Mouse (Mus musculus): ENCODE results near the gene Pip4k2c. TPM values are rescaled to one million over a fixed set of nuclear protein-coding genes. Genes with fewer than 3 reads are reported as not detected.
"Not testable (repeated sequence)": the region's sequence is repeated elsewhere in the genome, so short reads cannot be mapped to it uniquely, and the experiment has no call there.

The Pip4k2c gene
- polyA plus RNA-seq, 1 experiment, result 38.9 TPM

GRCm38 (mm10) chr10:127176228-127176627 lies 35.2 kb downstream of the Pip4k2c start:
- WGBS, result 41% methylated on average over 3 of the region's 3 CpGs

DNA sequence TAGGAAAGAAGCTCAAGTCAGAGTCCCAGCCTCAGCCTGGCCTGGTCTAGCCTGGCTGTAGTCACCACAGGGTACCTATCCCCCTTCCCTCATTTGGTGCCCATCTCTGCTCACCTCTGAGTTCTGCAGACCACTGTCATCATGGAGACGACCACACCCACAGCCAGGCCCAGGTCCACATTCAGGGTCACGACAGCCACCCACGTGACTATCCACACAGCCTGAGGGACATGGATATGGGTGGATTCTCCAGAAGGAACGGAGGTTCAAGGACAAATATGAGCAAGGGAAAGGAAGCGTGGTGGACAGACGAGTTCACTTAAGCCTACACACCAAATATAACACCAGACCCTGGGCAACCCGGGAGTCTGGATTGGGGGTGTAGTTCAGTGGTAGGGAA lies 37.2 kb downstream of the Pip4k2c start:
- WGBS, result 66% methylated on average over 7 of the region's 7 CpGs

More at GRCm38 (mm10) chr10:127176228-127176627, 35.2 kb downstream of the Pip4k2c start:
- DNase-seq (ENCODE audit: low read depth, low spot score), result no peak

DNA sequence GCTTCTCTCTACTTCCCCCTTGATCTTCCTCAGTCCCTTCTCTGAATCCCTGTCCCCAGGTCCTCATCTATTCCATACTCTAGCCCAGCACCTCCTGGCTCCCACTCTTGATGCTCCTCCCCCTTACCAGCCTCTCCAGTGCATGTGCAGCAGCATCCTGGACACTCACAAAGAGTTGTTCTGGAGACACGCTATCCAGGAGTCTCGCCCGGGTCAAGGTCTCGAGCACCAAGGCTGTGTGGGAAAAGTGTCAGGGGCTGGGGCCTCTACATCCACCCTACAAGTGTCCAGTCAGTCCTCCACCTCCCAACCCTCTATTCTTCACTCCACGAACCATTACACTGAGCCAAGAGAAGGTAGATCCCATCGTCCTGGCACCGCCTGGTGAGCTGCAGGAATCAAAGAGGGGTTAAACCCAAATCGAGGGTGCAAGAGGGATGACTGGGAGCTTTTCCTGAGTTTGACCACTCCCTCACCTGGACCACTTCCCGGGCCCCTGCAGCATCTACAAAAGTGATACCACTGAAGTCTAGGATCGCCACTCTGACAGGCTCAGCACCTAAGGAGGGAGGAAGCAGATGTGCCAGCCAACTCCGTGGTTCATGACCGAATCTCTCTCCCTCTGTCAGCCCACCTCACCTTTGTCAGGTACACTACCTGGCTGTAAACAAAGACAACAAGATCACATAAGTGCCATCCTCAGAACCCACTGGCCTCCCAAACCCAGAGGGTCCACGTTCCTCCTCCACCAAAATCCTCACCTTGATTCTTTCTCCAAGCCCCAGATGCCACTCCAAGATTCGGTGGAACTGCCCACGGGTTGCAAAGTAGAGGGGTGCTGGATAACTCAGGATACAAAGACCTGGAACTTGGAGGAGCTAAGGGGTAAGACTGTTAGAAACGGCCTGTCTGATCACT lies 38.0 kb downstream of the Pip4k2c start:
- no peak for DNase-seq (ENCODE audit: low read depth, low spot score)
- WGBS, result 74% methylated on average over 16 of the region's 16 CpGs

More for the DNA sequence above, 37.2 kb downstream of the Pip4k2c start:
- DNase-seq (ENCODE audit: low read depth, low spot score), result no peak

GRCm38 (mm10) chr10:127171631-127172200 lies 39.7 kb downstream of the Pip4k2c start:
- WGBS, result 87% methylated on average over 15 of the region's 15 CpGs
- DNase-seq (ENCODE audit: low read depth, low spot score), result no peak

GRCm38 (mm10) chr10:127170837-127171272 lies 40.5 kb downstream of the Pip4k2c start:
- no peak for DNase-seq (ENCODE audit: low read depth, low spot score)
- WGBS, result 4% methylated on average over 29 of the region's 29 CpGs

- no peak for DNase-seq (ENCODE audit: low read depth, low spot score)
- WGBS, result 63% methylated on average over 22 of the region's 22 CpGs
These were observed 41.4 kb downstream of the Pip4k2c start for GRCm38 (mm10) chr10:127170002-127170401.

GRCm38 (mm10) chr10:127167614-127168192 lies 43.7 kb downstream of the Pip4k2c start:
- 27% methylated on average over 10 of the region's 10 CpGs for WGBS
- no peak for DNase-seq (ENCODE audit: low read depth, low spot score)

DNA sequence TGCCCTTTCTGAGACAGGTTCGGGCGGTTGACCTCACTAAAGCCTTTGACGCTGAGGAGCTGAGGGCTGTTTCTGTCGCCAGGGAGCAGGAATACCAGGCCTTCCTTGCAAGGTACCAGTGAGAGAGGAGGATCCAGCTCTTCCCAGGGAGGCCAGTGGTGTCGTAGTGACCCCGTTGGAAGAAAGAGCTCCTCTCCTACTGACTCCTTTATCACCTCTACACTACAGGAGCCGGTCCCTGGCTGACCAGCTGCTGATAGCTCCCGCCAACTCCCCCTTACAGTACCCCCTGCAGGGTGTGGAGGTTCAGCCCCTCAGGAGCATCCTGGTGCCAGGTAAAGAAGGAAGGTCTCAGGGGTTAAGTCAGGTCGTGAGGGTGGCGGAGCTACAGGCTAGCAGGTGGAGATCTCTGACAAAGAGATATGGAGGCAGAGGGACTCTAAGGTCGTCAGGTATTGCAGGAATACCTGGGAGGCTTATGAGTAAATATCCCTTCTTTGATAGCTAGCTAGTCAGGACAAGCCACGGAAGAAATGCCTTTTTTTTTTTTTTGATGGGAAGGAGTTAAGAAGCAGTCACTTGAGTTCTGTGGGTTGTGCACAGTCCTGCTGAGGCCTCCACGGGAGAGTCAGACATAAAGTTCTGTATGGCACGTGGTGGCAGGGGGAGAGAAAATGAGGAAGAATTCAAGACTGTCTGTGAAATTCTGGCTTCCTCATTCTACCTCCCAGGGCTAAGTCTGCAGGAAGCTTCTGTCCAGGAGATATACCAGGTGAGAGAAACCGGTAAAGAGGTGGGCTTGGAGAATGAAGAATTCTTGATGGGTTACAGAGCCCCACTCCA lies 44.4 kb downstream of the Pip4k2c start:
- DNase-seq (ENCODE audit: low read depth, low spot score), result no peak
- 31% methylated on average over 15 of the region's 15 CpGs for WGBS

GRCm38 (mm10) chr10:127166404-127166715 lies 45.0 kb downstream of the Pip4k2c start:
- 7% methylated on average over 11 of the region's 11 CpGs for WGBS
- no peak for DNase-seq (ENCODE audit: low read depth, low spot score)

GRCm38 (mm10) chr10:127165654-127166403 lies 45.6 kb downstream of the Pip4k2c start:
- DNase-seq (ENCODE audit: low read depth, low spot score), result no peak
- under 1% methylated on average over 56 of the region's 56 CpGs for WGBS

GRCm38 (mm10) chr10:127165354-127165653 lies 46.1 kb downstream of the Pip4k2c start:
- DNase-seq (ENCODE audit: low read depth, low spot score), result no peak
- 1% methylated on average over 41 of the region's 42 CpGs for WGBS

DNA sequence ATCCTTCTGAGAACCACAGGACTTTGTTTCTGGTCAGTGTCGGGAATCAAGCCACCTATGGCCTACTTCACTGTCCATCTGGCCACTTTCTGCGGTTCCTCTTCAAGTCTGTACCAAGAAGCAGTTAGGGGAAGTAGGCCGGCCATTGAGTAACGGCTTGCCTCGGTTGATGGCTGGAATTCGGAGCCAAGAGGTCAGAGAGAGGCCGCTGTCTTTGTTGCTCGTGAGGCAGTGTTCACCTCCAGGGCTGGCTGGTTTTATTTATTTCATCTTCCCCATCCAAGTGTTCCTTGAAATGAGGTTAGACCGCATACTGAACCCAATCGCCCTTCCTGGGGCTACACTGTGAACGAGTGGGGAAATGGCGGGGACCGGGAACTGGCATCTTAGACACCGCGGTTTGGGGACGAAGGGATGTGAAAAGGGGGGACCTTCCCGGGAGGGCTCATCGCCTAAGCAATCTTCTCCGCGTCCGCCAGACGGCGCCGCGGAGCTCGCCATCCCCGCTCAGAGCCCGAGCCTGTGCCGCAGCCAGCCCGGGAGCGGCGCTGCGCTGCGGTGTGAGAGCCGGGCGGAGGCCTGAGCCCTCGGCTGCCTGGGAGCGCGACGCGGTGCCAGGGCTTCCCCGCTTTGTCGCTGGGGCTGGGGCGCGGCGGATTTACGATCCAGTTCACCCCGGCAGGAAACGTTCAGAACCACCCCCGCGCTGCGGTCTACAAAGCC lies 46.6 kb downstream of the Pip4k2c start, which contains the start of gene B4galnt1:
B4galnt1 (plus strand) TSS at position 595 of the 723 bp plus-strand sequence.
- whole genome bisulfite sequencing, result 3% methylated on average over 52 of the region's 52 CpGs
- DNase-seq (ENCODE audit: low read depth, low spot score), result no peak

- no peak for DNase-seq (ENCODE audit: low read depth, low spot score)
- 91% methylated on average over 4 of the region's 4 CpGs for WGBS
These were observed 47.2 kb downstream of the Pip4k2c start for GRCm38 (mm10) chr10:127164190-127164589.

- 64% methylated on average over 7 of the region's 7 CpGs for WGBS
- not testable (repeated sequence) for DNase-seq (ENCODE audit: low read depth, low spot score)
These were observed 48.6 kb downstream of the Pip4k2c start for GRCm38 (mm10) chr10:127162771-127163261.

DNA sequence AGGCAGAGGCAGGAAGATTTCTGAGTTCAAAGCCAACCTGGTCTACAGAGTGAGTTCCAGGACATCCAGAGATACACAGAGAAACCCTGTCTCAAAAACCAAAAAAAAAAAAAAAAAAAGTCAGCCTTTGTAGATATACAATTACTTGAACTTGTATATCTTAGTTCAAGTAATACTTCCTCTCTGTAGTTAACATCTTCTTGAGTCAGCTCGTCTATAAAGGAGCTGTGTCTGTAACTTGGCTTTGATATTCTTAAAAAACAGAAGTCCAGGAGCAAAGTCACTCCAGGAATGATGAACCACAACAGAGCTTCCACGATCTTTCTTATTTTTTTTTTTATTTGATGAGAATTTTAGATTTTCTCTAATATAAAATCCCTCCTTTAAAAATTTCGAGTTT lies 50.7 kb downstream of the Pip4k2c start:
- DNase-seq (ENCODE audit: low read depth, low spot score), result no peak
- 77% methylated on average over 3 of the region's 3 CpGs for WGBS

DNA sequence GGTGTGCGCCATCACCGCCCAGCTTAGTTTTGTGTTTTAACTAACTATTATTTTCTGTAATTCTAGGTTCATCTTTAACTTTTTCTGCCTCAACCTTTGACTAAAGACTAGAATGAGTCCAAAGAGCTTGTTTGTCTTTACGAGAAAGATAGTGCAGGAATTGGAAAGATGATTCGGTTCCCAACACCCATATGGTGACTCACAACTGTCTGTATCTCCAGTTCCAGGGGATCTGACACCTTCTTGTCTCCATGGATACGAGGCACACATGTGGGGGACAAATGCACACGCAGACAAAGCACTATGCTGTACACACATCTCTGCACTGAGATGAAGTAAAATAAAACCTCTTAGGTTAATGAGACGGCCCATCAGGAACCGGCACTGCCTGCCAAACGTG lies 51.3 kb downstream of the Pip4k2c start:
- WGBS, result 67% methylated on average over 9 of the region's 9 CpGs

GRCm38 (mm10) chr10:127158471-127158870 lies 52.9 kb downstream of the Pip4k2c start:
- no peak for DNase-seq (ENCODE audit: low read depth, low spot score)
- WGBS, result 35% methylated on average over 3 of the region's 3 CpGs

More for the DNA sequence above, 51.3 kb downstream of the Pip4k2c start:
- DNase-seq (ENCODE audit: low read depth, low spot score), result no peak

GRCm38 (mm10) chr10:127156511-127156910 lies 54.9 kb downstream of the Pip4k2c start:
- 30% methylated on average over 1 of the region's 1 CpGs for WGBS
- no peak for DNase-seq (ENCODE audit: low read depth, low spot score)
